Mouse (Mus musculus): ENCODE data around the gene Otub1.

DNA sequence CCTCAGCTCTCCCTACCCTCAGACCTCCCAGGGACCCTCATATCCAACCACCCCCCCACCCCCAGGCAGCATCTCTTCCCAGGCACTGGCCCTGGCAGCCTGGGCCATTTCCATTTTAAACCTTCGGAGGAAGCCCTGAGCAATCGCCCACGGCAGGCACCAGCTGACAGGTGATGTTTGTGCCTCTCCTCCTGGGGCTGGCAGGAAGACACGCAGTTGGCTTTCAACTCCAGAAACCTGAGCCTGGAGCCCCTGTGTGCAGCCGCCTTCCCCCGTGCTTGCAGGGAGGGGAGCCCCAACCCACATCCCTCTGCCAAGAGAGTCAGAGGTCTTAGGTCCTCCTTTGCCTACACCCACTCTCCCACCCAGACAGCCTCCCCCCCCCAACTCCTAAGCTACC is 41.9 kb downstream of the Otub1 start:
- TF ChIP-seq GATA1 (IDR thresholded peaks at IDR 0.05; ENCODE audit: borderline replicate concordance, low read length) (no peak), FLI1 (IDR thresholded peaks at IDR 0.05; ENCODE audit: low read length) (no peak)
